Mouse (Mus musculus) testis, adult 2 months (tissue): ENCODE results near the gene Ybx2. TPM values are rescaled to one million over a fixed set of nuclear protein-coding genes. Genes with fewer than 3 reads are reported as not detected.

Source experiments
- H3K27ac ChIP-seq: fragments of 200-500 bp; 2 replicates; pipeline ENCODE4 v1.5.1; 2012; ENCODE audit warnings: low read depth, low read length; ENCODE audit not compliant: control insufficient read depth, insufficient read depth
- H3K27me3 ChIP-seq: fragments of 200-500 bp; 2 replicates; pipeline ENCODE4 v1.6.1; 2012; ENCODE audit warnings: mild to moderate bottlenecking, low read length, moderate library complexity; ENCODE audit not compliant: control insufficient read depth, insufficient read depth
- H3K36me3 ChIP-seq: fragments of 200-500 bp; 2 replicates; pipeline ENCODE4 v1.6.1; 2012; ENCODE audit warnings: mild to moderate bottlenecking, low read length; ENCODE audit not compliant: control insufficient read depth, insufficient read depth
- H3K4me1 ChIP-seq: fragments of 200-500 bp; 2 replicates; pipeline ENCODE4 v1.6.1; 2012; ENCODE audit warnings: low read length; ENCODE audit not compliant: control insufficient read depth, insufficient read depth
- H3K4me3 ChIP-seq: fragments of 200-500 bp; 2 replicates; pipeline ENCODE4 v1.5.1; 2012; ENCODE audit warnings: low read depth, mild to moderate bottlenecking, low read length, moderate library complexity, mixed read lengths; ENCODE audit not compliant: control insufficient read depth
- CTCF ChIP-seq: fragments of 200-500 bp; IDR thresholded peaks from 2 replicates; pipeline ENCODE4 v1.5.1; 2012; ENCODE audit warnings: low read depth, mild to moderate bottlenecking, inconsistent platforms, low read length, moderate library complexity; ENCODE audit not compliant: control insufficient read depth, insufficient read depth, insufficient replicate concordance
- POLR2A ChIP-seq: fragments of 200-500 bp; IDR thresholded peaks from 2 replicates; pipeline ENCODE4 v1.6.1; 2012; ENCODE audit warnings: low read depth, mild to moderate bottlenecking, inconsistent platforms, low read length, moderate library complexity; ENCODE audit not compliant: control insufficient read depth
- polyA plus RNA-seq: library from polyadenylated mRNA; depleted of rRNA; stranded (reverse); fragments of >200 nt; gene quantifications from 2 replicates; pipeline ENCODE4 v1.2.3, GENCODE M21; 2012

The Ybx2 gene
- polyA plus RNA-seq, 1 experiment: 3,883 TPM

DNA sequence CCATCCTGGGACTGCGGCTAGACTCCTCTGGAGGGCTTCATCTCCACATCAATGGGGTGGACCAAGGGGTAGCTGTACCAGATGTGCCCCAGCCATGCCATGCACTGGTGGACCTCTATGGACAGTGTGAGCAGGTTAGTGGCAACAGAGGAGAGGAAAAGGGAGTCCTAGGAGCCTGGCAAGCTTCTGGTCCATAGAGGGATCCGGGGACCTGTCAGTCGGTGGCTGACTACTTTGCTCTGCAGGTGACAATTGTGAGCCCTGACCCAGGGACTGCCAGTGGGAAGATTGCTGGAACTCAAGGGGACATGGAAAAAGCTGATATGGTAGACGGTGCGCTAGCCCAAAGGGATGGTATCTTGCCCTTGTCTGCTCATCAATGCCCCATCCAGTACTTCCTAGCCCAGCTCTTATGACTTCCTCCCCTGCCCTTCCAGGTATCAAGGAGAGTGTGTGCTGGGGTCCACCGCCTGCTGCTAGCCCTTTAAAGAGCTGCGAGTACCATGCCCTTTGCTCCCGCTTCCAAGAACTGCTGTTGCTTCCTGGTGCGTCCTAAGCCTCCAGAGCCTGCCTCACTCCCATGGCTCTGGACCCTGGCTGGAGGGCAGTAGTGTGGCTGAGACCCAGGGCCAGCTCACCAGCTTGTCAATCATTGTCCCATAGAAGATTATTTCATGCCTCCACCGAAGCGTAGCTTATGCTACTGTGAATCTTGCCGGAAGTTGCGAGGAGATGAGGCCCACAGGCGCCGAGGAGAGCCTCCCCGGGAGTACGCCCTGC lies 24.6 kb upstream of the Ybx2 start:
- Histone ChIP-seq H3K36me3 (peaks cover 6% of the 10 kb centered on the region), H3K27ac (no peak overlapping the region), H3K27me3 (no peaks in the 10 kb centered on the region), H3K4me3 (no peak overlapping the region), H3K4me1 (peaks cover 10% of the 10 kb centered on the region)
- TF ChIP-seq POLR2A (no peak), CTCF (no peak)

GRCm38 (mm10) chr11:69911701-69912100 lies 23.9 kb upstream of the Ybx2 start:
- H3K36me3 ChIP-seq: peaks cover 6% of the 10 kb centered on the region
- H3K4me3 ChIP-seq: no peak overlapping the region
- TF ChIP-seq POLR2A: no peak
- no peak for TF ChIP-seq CTCF
- H3K4me1 ChIP-seq: peaks cover 10% of the 10 kb centered on the region
- H3K27me3 ChIP-seq: no peaks in the 10 kb centered on the region
- H3K27ac ChIP-seq: no peak overlapping the region

DNA sequence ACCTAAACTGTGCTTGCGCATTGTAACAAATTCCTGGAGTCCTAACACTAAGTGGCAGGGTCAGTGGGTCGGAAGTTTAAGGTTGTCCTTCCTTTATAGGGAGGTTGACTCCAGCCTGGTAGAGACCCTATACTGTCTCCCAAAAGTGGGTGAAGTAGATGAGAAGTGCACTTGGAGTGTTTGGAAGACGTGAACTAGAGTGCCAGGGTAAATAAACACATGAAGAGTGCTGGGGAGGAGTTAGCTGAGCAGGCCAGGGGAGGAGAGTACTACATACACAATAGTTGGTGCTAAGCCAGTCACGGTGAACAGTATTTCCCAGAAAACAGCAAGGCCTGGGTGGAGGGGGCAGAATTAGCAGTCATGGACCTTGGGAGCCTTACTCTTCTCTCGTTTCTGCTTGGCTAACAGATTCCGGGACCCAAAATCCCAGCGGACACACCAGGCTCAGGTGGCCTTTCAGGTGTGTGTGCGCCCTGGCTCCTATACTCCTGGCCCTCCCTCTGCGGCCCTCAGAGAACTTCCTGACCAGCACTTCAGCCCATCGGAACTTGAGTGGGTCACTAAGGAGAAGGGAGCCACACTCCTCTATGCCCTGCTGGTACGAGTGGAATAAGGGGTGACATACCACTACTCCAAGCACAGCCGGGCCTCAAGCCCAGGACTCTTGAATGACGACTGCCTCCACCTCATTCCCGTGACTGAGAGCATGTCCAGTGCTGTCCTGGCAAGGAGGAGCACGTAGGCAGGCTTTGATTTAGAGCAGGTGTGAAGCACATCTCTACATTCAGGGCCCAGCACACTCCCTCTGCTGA lies 22.7 kb upstream of the Ybx2 start:
- TF ChIP-seq CTCF (no peak), POLR2A (no peak)
- no peaks in the 10 kb centered on the region for H3K27me3 ChIP-seq
- H3K36me3 ChIP-seq: peaks cover 2% of the 10 kb centered on the region
- peak overlapping the region; percentile 86 for H3K4me3 ChIP-seq
- H3K27ac ChIP-seq: peak overlapping the region; percentile 7; the same call in 1 of the 2 replicates
- peaks cover 10% of the 10 kb centered on the region for H3K4me1 ChIP-seq

- Histone ChIP-seq H3K4me3 (peak within 1 kb of the TSS; percentile 86), H3K27me3 (no peaks in the 10 kb centered on the region), H3K36me3 (peaks cover 4% of the 10 kb centered on the region), H3K27ac (peak within 1 kb of the TSS; percentile 61), H3K4me1 (peaks cover 10% of the 10 kb centered on the region)
- TF ChIP-seq CTCF: no peak
- peak; percentile 59 for TF ChIP-seq POLR2A
Measured at GRCm38 (mm10) chr11:69913554-69914371, 21.8 kb upstream of the Ybx2 start, which contains the start of gene Gps2. Gps2 (plus strand) TSS chr11:69913888.

DNA sequence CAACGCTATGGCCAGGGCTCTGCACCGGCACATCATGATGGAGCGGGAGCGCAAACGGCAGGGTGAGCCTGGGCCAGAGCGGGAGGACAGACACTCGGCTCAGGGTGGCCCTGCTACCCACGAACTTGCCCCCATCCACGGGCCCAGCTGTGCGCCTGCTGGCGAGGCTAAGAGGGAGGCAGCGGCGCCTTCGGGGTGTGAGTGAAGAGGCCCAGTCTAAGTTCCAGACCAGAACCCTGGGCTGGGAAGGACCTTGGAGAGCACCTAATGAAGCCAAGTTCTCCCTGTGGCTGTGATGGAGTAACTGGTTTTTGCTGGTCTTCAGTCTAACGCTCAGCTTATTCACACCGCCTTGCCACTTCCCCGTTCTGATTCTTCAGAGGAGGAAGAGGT lies 21.2 kb upstream of the Ybx2 start:
- peaks cover 15% of the 10 kb centered on the region for H3K4me1 ChIP-seq
- H3K27ac ChIP-seq: peak overlapping the region; percentile 33
- TF ChIP-seq POLR2A: no peak; the same call in 1 of the 2 replicates
- no peak for TF ChIP-seq CTCF
- H3K27me3 ChIP-seq: no peaks in the 10 kb centered on the region
- peak overlapping the region; percentile 86 for H3K4me3 ChIP-seq
- H3K36me3 ChIP-seq: peaks cover 7% of the 10 kb centered on the region

DNA sequence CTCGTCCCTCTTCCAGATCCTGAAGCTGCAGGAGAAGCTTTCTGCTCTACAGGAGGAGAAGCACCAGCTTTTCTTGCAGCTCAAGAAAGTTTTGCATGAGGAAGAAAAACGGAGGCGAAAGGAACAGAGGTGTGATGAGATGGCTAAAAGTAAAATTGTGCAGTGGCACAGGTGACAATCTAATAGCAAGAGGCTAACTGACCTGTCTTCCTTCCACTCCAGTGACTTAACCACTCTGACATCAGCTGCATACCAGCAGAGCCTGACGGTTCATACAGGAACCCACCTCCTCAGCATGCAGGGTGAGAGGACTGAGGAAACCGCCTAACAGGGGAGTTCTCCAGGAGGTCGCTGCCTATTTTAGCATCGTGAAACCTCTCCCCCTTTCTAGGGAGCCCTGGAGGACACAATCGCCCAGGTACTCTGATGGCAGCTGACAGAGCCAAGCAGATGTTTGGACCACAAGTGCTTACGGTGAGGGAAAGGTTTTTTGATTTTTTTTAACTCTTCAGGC lies 20.6 kb upstream of the Ybx2 start:
- Histone ChIP-seq H3K4me1 (peaks cover 18% of the 10 kb centered on the region), H3K27ac (no peak overlapping the region), H3K27me3 (no peaks in the 10 kb centered on the region), H3K36me3 (peaks cover 10% of the 10 kb centered on the region), H3K4me3 (peak overlapping the region; percentile 86)
- TF ChIP-seq CTCF (no peak), POLR2A (no peak)
